Mouse (Mus musculus) cerebellum, adult (tissue): Measurements from ENCODE around the gene Rab37.

Source experiments
- ATAC-seq: cut with Nextera tagmentation; 2 replicates; pipeline ENCODE4 v1.9.2; 2017; ENCODE audit warnings: mild to moderate bottlenecking, moderate library complexity, mixed read lengths; ENCODE audit not compliant: insufficient number of reproducible peaks, low FRiP score, low TSS enrichment

Gene Rab37

GRCm38 (mm10) chr11:115084595-115084994 lies 6.6 kb upstream of the Rab37 start:
- no peak for ATAC-seq

- no peak for ATAC-seq
Measured at GRCm38 (mm10) chr11:115085064-115085463, 6.2 kb upstream of the Rab37 start.

GRCm38 (mm10) chr11:115086213-115086612 lies 5.0 kb upstream of the Rab37 start:
- no peak for ATAC-seq

GRCm38 (mm10) chr11:115089853-115090252 lies 1.4 kb upstream of the Rab37 start:
- no peak for ATAC-seq

- ATAC-seq = no peak
Measured at GRCm38 (mm10) chr11:115092140-115092539, 909 bp downstream of the Rab37 start.

GRCm38 (mm10) chr11:115098203-115098932 lies 7.1 kb downstream of the Rab37 start:
- ATAC-seq = peak; percentile 64; the same call in 1 of the 2 replicates

GRCm38 (mm10) chr11:115099241-115099840 lies 8.1 kb downstream of the Rab37 start:
- ATAC-seq = no peak

GRCm38 (mm10) chr11:115100032-115100621 lies 8.9 kb downstream of the Rab37 start:
- no peak for ATAC-seq

GRCm38 (mm10) chr11:115100741-115101140 lies 9.5 kb downstream of the Rab37 start:
- ATAC-seq = no peak

GRCm38 (mm10) chr11:115101615-115102051 lies 10.4 kb downstream of the Rab37 start:
- ATAC-seq = no peak

- no peak for ATAC-seq
Measured at GRCm38 (mm10) chr11:115102116-115102515, 10.9 kb downstream of the Rab37 start.

GRCm38 (mm10) chr11:115103470-115104413 lies 12.5 kb downstream of the Rab37 start:
- ATAC-seq = no peak

- no peak for ATAC-seq
Measured at GRCm38 (mm10) chr11:115104769-115105563, 13.7 kb downstream of the Rab37 start.

GRCm38 (mm10) chr11:115106638-115107037 lies 15.4 kb downstream of the Rab37 start:
- ATAC-seq = no peak

- no peak for ATAC-seq
Measured at GRCm38 (mm10) chr11:115107403-115107916, 16.2 kb downstream of the Rab37 start.

GRCm38 (mm10) chr11:115108176-115108575 lies 16.9 kb downstream of the Rab37 start:
- ATAC-seq = no peak

GRCm38 (mm10) chr11:115110271-115110670 lies 19.0 kb downstream of the Rab37 start:
- ATAC-seq = no peak

GRCm38 (mm10) chr11:115112196-115112595 lies 21.0 kb downstream of the Rab37 start:
- ATAC-seq = no peak

- ATAC-seq = no peak
Measured at GRCm38 (mm10) chr11:115119409-115119808, 28.2 kb downstream of the Rab37 start.
